Mouse (Mus musculus) stomach, embryonic 15.5 days (tissue): Measurements from ENCODE around the gene Igsf21. TPM values are rescaled to one million over a fixed set of nuclear protein-coding genes. Genes with fewer than 3 reads are reported as not detected.

Experiments used
- ATAC-seq: fragments of 200-750 bp; cut with Nextera tagmentation; 2 replicates; pipeline ENCODE4 v1.8.0; 2017; ENCODE audit warnings: low read depth, moderate number of reproducible peaks, moderate TSS enrichment; ENCODE audit not compliant: insufficient read depth, low FRiP score
- H3K27ac ChIP-seq: fragments of 300-500 bp; sonication (generic); 2 replicates; pipeline ENCODE4 v1.5.1; 2015; ENCODE audit warnings: mild to moderate bottlenecking, inconsistent platforms
- H3K27me3 ChIP-seq: fragments of 300-500 bp; sonication (generic); replicated peaks from 2 replicates; pipeline ENCODE4 v1.6.1; 2015; ENCODE audit warnings: inconsistent platforms
- H3K36me3 ChIP-seq: fragments of 300-500 bp; sonication (generic); 2 replicates; pipeline ENCODE4 v1.6.1; 2015; ENCODE audit warnings: inconsistent platforms
- H3K4me1 ChIP-seq: fragments of 300-500 bp; sonication (generic); 2 replicates; pipeline ENCODE4 v1.6.1; 2015; ENCODE audit warnings: inconsistent platforms
- H3K4me2 ChIP-seq: fragments of 300-500 bp; sonication (generic); 2 replicates; pipeline ENCODE4 v1.6.1; 2015; ENCODE audit warnings: mild to moderate bottlenecking, inconsistent platforms
- H3K4me3 ChIP-seq: fragments of 300-500 bp; sonication (generic); replicated peaks from 2 replicates; pipeline ENCODE4 v1.5.1; 2015; ENCODE audit warnings: inconsistent platforms
- H3K9ac ChIP-seq: fragments of 300-500 bp; sonication (generic); 2 replicates; pipeline ENCODE4 v1.6.1; 2015; ENCODE audit warnings: inconsistent platforms
- H3K9me3 ChIP-seq: fragments of 300-500 bp; sonication (generic); 2 replicates; pipeline ENCODE4 v1.6.1; 2016; ENCODE audit warnings: inconsistent platforms
- WGBS: fragments of 180-500 bp; shearing (Covaris S2); methylation state at CpG from one replicate; pipeline ENCODE4 v1.1.7; 2015; 5-methylcytosine and 5-hydroxymethylcytosine counted together
- polyA plus RNA-seq: library from polyadenylated mRNA; unstranded; fragments of >200 nt; fragmentation: Nextera tagmentation; extraction: Ambion mirVana; gene quantifications from 2 replicates; pipeline ENCODE4 v1.2.1, GENCODE M21; 2015

Gene Igsf21
- polyA plus RNA-seq, 1 experiment from 2014 or later = 1.8 TPM

DNA sequence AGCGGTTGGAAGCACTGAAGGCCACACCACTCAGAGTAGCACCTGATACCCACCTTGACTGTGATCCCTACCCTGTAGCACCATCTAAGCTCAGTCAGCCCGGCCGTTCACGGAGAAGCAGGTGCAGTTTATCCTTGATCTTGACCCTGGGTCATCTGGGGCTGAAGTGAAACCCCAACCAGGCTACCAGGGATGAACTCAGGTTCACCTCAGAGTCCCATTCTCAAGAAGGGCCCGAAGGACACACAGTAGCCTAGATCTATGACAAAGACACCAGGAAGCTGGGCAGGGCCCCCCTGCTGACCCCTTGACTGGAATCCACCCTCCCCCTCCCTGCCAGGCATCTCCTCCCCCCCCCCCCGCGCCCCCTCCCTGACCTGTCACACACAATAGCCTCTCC lies 18.7 kb downstream of the Igsf21 start:
- Histone ChIP-seq H3K36me3 (no peaks in the 10 kb centered on the region), H3K27ac (no peak overlapping the region), H3K9me3 (no peaks in the 10 kb centered on the region), H3K9ac (no peak overlapping the region), H3K27me3 (peaks cover 6% of the 10 kb centered on the region; the same call in 1 of the 2 replicates), H3K4me3 (no peak overlapping the region), H3K4me2 (no peak overlapping the region), H3K4me1 (peaks cover 2% of the 10 kb centered on the region; the same call in 1 of the 2 replicates)
- WGBS = 42% methylated on average over 7 of the region's 7 CpGs
- ATAC-seq = no peak

DNA sequence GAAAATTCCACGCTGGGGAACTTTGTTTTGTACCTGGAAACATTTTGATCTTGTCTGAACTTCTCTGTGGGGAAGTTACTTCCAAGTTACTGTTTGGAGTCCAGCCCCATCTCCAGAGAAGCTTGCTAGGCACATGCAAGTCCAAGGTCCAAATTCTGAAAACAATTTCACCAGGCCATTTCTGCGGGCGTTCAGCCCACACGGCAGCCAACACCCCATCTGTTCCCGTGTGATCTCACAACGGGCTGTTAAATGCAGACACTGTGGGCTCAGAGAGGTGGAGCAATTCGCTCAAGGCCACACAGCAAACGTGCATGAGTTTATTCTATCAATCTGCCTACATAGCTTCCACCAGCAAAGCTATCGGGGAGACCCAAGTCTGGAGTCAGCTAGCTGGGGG lies 21.4 kb downstream of the Igsf21 start:
- 63% methylated on average over 9 of the region's 9 CpGs for whole genome bisulfite sequencing
- Histone ChIP-seq H3K36me3 (no peaks in the 10 kb centered on the region), H3K4me2 (no peak overlapping the region), H3K4me3 (no peak overlapping the region), H3K4me1 (peaks cover 2% of the 10 kb centered on the region; the same call in 1 of the 2 replicates), H3K27me3 (peaks cover 6% of the 10 kb centered on the region; the same call in 1 of the 2 replicates), H3K9ac (no peak overlapping the region), H3K9me3 (no peaks in the 10 kb centered on the region), H3K27ac (no peak overlapping the region)
- ATAC-seq = no peak

DNA sequence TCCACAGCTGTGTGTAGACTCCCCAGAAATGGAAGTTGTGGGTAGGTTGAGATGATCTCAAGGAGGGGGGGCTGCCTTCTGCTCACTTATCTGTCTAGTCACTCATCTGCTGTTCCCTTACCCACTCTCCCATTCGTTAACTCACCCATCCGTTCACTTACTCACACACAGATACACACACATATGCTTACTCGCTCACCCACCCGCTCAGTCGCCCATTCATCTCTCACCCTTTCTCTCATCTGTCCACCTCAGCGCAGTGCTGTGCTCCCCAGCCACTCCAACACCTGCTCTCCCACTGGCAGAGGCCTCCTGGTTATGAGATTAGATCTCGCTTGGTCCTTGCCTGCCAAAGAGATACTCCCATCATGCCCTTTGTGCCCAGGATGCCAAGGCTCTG lies 22.1 kb downstream of the Igsf21 start:
- ATAC-seq = no peak
- 61% methylated on average over 7 of the region's 7 CpGs for WGBS
- peaks cover 6% of the 10 kb centered on the region; the same call in 1 of the 2 replicates for H3K27me3 ChIP-seq
- no peak overlapping the region for H3K4me2 ChIP-seq
- H3K9ac ChIP-seq = no peak overlapping the region
- H3K36me3 ChIP-seq = no peaks in the 10 kb centered on the region
- no peak overlapping the region for H3K27ac ChIP-seq
- H3K9me3 ChIP-seq = no peaks in the 10 kb centered on the region
- no peak overlapping the region for H3K4me3 ChIP-seq
- H3K4me1 ChIP-seq = peaks cover under 1% of the 10 kb centered on the region; the same call in 1 of the 2 replicates

DNA sequence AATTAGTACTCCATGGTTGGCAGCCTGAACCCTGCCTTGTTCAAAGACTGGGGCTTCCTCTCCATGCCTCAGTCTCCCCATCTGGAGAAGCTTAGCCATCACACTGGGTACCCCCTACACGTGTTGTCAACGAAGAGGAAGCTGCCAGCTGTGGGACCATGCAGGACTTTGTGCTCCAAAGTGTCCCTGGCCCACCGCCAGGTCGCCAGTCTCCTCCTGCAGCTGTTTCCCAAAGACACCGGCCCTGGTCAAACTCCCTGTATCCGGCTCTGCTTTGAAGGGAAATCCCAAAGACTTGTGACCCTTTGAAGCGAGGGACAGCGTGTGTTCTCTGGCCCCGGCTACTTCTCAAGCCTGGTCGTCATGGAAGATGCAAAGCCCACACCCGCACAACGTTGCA lies 23.5 kb downstream of the Igsf21 start:
- Histone ChIP-seq H3K27ac (no peak overlapping the region), H3K4me2 (no peak overlapping the region), H3K4me3 (no peak overlapping the region), H3K36me3 (no peaks in the 10 kb centered on the region), H3K27me3 (peaks cover 6% of the 10 kb centered on the region; the same call in 1 of the 2 replicates), H3K9me3 (no peaks in the 10 kb centered on the region), H3K4me1 (no peaks in the 10 kb centered on the region), H3K9ac (no peak overlapping the region)
- WGBS = 32% methylated on average over 12 of the region's 12 CpGs
- no peak for ATAC-seq

DNA sequence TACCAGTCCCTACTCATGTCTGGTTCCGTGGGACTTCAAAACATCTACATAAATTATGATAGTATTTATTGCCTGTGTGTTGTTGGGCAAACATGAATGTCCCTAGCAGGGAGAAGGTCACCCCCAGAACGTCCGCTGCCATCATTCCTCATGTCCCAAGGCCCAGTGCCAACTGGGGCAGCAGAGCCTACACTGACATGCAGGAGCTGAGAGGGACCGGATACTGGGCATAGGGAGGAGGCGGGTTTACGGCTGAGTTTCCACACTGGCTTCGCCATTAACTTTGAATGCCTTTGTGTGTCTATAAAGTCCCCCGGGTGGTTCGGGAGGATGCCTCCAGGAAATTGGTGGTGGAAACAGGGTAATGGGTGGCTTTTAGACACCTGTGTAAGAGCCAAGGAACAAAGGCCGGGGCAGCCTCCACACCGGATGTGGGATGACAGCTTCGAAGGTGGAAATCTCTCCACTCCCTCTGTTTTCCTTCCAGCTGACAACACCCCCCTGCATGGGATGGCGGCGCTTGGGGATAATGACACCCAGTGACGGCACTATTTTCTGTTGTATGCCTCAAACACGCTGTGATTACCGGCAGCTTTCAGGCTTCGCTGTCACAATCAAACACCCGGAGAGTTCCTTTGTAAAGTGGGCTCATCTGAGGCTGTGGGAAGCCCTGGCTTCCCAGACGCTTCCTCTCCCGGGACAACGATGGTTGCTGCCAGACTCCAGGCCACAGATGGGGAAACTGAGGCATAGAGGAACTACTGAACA lies 26.1 kb downstream of the Igsf21 start:
- Histone ChIP-seq H3K4me3 (no peak overlapping the region), H3K9ac (no peak overlapping the region), H3K4me2 (no peak overlapping the region), H3K36me3 (no peaks in the 10 kb centered on the region), H3K9me3 (no peaks in the 10 kb centered on the region), H3K27me3 (peaks cover 6% of the 10 kb centered on the region; the same call in 1 of the 2 replicates), H3K27ac (no peak overlapping the region), H3K4me1 (no peaks in the 10 kb centered on the region)
- ATAC-seq = no peak
- WGBS = 66% methylated on average over 22 of the region's 22 CpGs

DNA sequence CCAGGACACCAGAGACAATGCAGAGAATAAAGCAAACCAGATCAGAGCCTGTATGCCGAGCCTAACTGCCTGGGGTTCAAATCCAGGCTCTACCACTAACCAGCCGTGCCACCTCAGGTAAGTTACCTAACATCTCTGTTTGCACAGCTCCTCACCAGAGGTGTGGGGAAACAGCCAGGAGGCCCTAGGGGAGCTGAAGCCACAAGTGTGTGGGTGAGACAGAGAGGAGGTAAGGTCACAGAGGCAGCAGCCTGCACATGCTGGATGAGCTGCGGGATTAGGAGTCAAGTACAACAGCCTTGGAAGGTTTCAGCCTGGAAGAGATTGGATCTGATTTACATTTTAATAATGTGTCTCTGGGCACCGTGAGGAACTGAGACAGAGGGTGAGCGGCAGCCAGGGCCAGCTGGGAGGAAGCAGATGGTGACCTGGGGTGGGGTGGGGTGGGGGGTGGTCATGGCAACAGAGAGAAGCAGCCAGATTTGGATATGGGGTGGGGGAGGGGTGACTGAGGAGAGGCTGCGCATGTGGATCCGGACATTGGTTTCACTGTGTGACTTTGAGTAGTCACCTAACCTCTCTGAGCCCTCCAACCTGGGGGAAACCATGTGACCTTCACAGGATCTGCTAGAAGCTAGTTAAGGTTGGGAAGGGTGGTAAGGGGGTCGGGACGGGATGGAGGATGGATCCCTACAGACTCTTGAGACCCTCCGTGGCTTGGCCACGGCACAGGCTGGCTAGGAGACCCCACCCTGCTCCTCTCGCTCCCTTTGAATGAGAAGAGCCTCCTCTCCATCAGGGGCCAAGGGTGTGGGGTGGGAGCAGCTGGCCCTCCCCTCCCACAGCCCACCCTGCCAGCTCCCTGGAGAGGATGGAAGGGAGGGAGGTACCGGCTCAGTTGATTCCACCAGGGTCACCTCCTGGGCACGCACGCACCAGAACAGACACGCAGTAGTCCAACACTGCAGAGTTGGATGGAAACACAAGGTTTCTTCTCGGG lies 27.4 kb downstream of the Igsf21 start:
- ATAC-seq = no peak
- no peak overlapping the region for H3K27ac ChIP-seq

DNA sequence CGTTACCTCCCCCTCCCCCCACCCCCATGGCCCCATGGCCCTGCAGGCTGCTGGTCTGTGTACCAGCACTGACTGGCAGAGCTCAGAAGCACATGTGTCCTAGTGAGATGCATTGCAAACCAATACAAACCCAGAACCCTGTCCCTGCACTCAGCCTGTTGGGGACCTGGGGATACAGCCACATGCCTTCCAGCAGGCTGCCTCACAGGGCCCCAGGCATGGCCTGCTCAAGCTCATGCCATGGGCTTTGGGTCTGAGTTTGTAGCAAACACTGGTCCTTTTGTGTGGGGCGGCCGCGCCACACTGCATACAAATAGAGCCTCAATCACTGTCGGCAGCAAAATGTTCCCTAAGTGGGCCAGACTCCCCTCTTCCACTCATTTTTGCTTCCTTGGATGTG lies 28.2 kb downstream of the Igsf21 start:
- H3K4me1 ChIP-seq = 0 out of 2 replicates have a peak, but pooled peaks cover 4% of the 10 kb centered on the region
- no peaks in the 10 kb centered on the region for H3K36me3 ChIP-seq
- H3K4me3 ChIP-seq = no peak overlapping the region
- 79% methylated on average over 5 of the region's 5 CpGs for WGBS
- no peaks in the 10 kb centered on the region for H3K27me3 ChIP-seq
- no peaks in the 10 kb centered on the region for H3K9me3 ChIP-seq
- no peak overlapping the region for H3K9ac ChIP-seq
- no peak overlapping the region for H3K4me2 ChIP-seq
- no peak overlapping the region for H3K27ac ChIP-seq
- 0 out of 2 replicates have a peak, but pooled peaks have one; percentile 8 for ATAC-seq

More for the DNA sequence above, 27.4 kb downstream of the Igsf21 start:
- no peak overlapping the region for H3K4me3 ChIP-seq
- no peak overlapping the region for H3K9ac ChIP-seq
- no peaks in the 10 kb centered on the region for H3K9me3 ChIP-seq
- 0 out of 2 replicates have a peak, but pooled peaks cover 4% of the 10 kb centered on the region for H3K4me1 ChIP-seq
- no peak overlapping the region for H3K4me2 ChIP-seq
- 49% methylated on average over 17 of the region's 17 CpGs for WGBS
- peaks cover 5% of the 10 kb centered on the region; the same call in 1 of the 2 replicates for H3K27me3 ChIP-seq
- H3K36me3 ChIP-seq = no peaks in the 10 kb centered on the region

DNA sequence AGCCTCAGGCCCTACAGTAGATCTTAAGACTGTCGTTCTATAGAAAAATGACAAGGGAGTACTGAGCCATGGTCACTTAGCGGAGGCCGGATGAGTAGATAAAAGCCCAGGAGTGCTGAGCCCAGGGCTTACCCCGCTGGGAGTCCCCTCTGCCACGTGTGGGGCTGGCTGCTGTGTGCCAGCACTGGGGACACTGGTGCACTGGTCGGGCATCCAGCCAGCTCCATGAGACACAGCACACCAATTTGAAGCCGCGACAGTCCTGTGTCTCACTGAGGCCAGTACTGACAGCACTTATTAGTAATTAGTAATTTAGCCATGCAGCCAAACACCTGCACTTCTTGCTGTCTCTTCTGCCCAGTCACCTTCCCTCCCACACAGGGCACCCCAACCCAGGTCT lies 28.6 kb downstream of the Igsf21 start:
- H3K27ac ChIP-seq = no peak overlapping the region
- 69% methylated on average over 8 of the region's 8 CpGs for WGBS
- ATAC-seq = no peak
- H3K4me2 ChIP-seq = no peak overlapping the region
- H3K27me3 ChIP-seq = no peaks in the 10 kb centered on the region
- 0 out of 2 replicates have a peak, but pooled peaks cover 4% of the 10 kb centered on the region for H3K4me1 ChIP-seq
- no peaks in the 10 kb centered on the region for H3K9me3 ChIP-seq
- H3K4me3 ChIP-seq = no peak overlapping the region
- no peak overlapping the region for H3K9ac ChIP-seq
- H3K36me3 ChIP-seq = no peaks in the 10 kb centered on the region

DNA sequence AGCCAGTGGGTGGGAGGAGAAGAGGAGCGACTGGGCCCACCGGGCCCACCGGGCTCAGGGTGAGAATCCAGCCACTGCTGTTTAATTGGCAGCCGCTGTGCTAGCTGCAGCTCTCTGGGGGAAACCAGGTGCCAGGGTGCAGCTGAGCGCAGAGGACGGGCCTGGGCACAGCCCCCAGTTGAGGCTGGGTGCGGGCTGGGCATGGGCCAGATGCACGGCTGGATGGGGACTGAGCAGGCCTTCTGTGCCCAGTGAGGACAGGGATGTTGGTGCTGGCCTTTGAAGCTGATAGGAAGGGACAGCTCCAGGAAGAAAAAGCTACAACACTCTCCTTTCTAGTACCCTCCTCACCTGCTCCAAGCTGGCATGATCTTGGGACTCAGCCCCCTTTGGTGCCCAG lies 30.5 kb downstream of the Igsf21 start:
- Histone ChIP-seq H3K4me1 (0 out of 2 replicates have a peak, but pooled peaks cover 4% of the 10 kb centered on the region), H3K9me3 (no peaks in the 10 kb centered on the region), H3K27ac (no peak overlapping the region), H3K27me3 (no peaks in the 10 kb centered on the region), H3K9ac (no peak overlapping the region), H3K4me2 (no peak overlapping the region), H3K36me3 (no peaks in the 10 kb centered on the region), H3K4me3 (no peak overlapping the region)
- WGBS = 86% methylated on average over 8 of the region's 8 CpGs
- no peak for ATAC-seq

DNA sequence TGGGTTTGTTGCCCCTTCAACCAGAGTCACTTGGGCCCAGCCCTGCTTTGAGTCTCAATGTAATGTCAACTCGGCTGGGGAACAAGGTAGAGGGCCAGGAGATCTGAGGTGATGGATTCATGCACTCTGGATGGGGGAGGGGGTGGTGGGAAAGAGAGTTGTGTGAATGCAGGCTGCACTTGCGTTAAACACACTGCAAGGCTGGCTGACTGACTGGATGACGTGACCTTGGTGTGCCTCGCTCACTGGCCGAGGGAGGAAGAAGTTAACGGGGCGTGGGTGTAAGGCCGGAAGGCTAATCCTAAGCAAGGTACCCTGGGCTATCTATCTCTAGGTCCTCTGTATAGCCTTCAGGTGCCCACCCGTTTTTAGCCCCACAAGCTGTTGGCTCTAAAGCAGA lies 31.4 kb downstream of the Igsf21 start:
- Histone ChIP-seq H3K27ac (no peak overlapping the region), H3K27me3 (no peaks in the 10 kb centered on the region), H3K4me2 (no peak overlapping the region), H3K4me1 (0 out of 2 replicates have a peak, but pooled peaks cover 4% of the 10 kb centered on the region), H3K36me3 (no peaks in the 10 kb centered on the region), H3K9me3 (no peaks in the 10 kb centered on the region), H3K9ac (no peak overlapping the region), H3K4me3 (no peak overlapping the region)
- ATAC-seq = no peak
- 56% methylated on average over 9 of the region's 9 CpGs for WGBS

DNA sequence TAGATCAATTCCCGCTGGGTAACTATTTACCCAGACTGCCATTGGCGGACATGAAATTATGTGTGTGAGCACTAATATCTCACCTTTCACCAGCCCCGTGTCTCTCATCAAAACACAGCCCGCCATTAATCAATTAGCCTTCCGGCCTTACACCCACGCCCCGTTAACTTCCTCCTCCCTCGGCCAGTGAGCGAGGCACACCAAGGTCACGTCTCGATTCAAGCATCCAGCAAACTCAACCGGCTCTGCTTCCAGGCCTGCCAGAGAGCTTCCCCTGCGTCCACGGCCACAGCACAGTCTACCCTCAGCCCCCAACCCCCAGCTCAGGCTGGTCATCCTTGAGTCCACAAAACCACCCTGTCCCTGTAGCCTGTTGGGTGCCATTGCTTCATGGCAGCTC lies 32.2 kb downstream of the Igsf21 start:
- no peaks in the 10 kb centered on the region for H3K36me3 ChIP-seq
- no peak overlapping the region for H3K9ac ChIP-seq
- H3K27ac ChIP-seq = peak overlapping the region; percentile 49; the same call in 1 of the 2 replicates
- H3K4me3 ChIP-seq = no peak overlapping the region
- 0 out of 2 replicates have a peak, but pooled peaks have one; percentile 15 for ATAC-seq
- no peaks in the 10 kb centered on the region for H3K9me3 ChIP-seq
- H3K4me1 ChIP-seq = 0 out of 2 replicates have a peak, but pooled peaks cover 4% of the 10 kb centered on the region
- WGBS = 20% methylated on average over 14 of the region's 14 CpGs
- H3K4me2 ChIP-seq = no peak overlapping the region
- no peaks in the 10 kb centered on the region for H3K27me3 ChIP-seq
